In genomic region chr14:74428226-74428625, GRCm38 (mm10) we compare ENCODE assay signal across 15 mouse cellular contexts.
A peak's percentile ranks its signal among the peaks of the same experiment; 100 is the strongest.
DNase-seq lines count a peak whose midpoint lies in the region; TF ChIP-seq lines count a peak whose summit lies in the region.
"Had no signal": no experiment of that assay in that cellular context is flagged by ENCODE, and none has a peak within 500 bp of the region (broad histone marks: within the 10 kb centered on the region; RNA-seq: fewer than 3 reads in every experiment).

No protein-coding gene starts in this region.

- TF ChIP-seq POLR2A in bone marrow macrophage, adult 2 months (IDR thresholded peaks at IDR 0.05; ENCODE audit: borderline replicate concordance, low read depth, low read length) = no peak

- DNase-seq in kidney, adult 8-10 months = peak; percentile 6 to 7
- no peak for DNase-seq in kidney, postnatal 14 days
- DNase-seq in adrenal gland, adult 8-10 months = peak; percentile 47
- peak; percentile 6 for DNase-seq in layer of hippocampus, adult 9-10 months (ENCODE audit: low spot score)
- no peak for DNase-seq in right cerebral cortex, postnatal 14 days
- no peak for DNase-seq in gastrocnemius, adult 8-10 months (ENCODE audit: low spot score in 2 of 2)
- DNase-seq: cerebellum, adult 18-20 months; gastrocnemius, postnatal 14 days; lung, postnatal 10 days had no signal

- H3K27ac ChIP-seq in bone marrow macrophage, adult 2 months (ENCODE audit: insufficient read depth, low read depth, low read length) = peak overlapping the region; percentile 42; the same call in 1 of the 2 replicates
- H3K27ac ChIP-seq: embryonic facial prominence, embryonic 12.5 days; forebrain, embryonic 13.5 days; hindbrain, embryonic 13.5 days; kidney, embryonic 15.5 days; liver, embryonic 12.5 days had no signal

- H3K4me1 ChIP-seq in bone marrow macrophage, adult 2 months (ENCODE audit: control insufficient read depth, insufficient read depth, low read length) = peaks cover 7% of the 10 kb centered on the region
- H3K4me1 ChIP-seq: embryonic facial prominence, embryonic 12.5 days; forebrain, embryonic 13.5 days; hindbrain, embryonic 13.5 days; kidney, embryonic 15.5 days; liver, embryonic 12.5 days had no signal

- TF ChIP-seq CTCF in bone marrow macrophage, adult 2 months (IDR thresholded peaks at IDR 0.05; ENCODE audit: low read depth, low read length) = no peak

- no peak overlapping the region for H3K4me3 ChIP-seq in bone marrow macrophage, adult 2 months (ENCODE audit: insufficient read depth, low read length)
- H3K4me3 ChIP-seq: embryonic facial prominence, embryonic 12.5 days; forebrain, embryonic 13.5 days; hindbrain, embryonic 13.5 days; kidney, embryonic 15.5 days; liver, embryonic 12.5 days had no signal

Comparison
In these comparisons a context has a peak if more than half of its experiments do, and no peak if none do; other contexts are left out.
1. DNase-seq: peak in kidney, adult 8-10 months (2 of 2), adrenal gland, adult 8-10 months (single experiment) and layer of hippocampus, adult 9-10 months (single experiment); none in kidney, postnatal 14 days (single experiment), right cerebral cortex, postnatal 14 days (single experiment) and gastrocnemius, adult 8-10 months (0 of 2).